Mouse (Mus musculus) granulocyte monocyte progenitor cell, adult 5-6 weeks (primary cell): ENCODE data around the gene Kmt5b. TPM values are rescaled to one million over a fixed set of nuclear protein-coding genes. Genes with fewer than 3 reads are reported as not detected.

Experiments
- ATAC-seq: replicated peaks from 2 replicates; pipeline ENCODE4 v1.8.0; 2016; ENCODE audit warnings: mild to moderate bottlenecking, moderate TSS enrichment, inconsistent platforms; ENCODE audit not compliant: poor library complexity, severe bottlenecking
- total RNA-seq, 2 experiments: library from RNA; stranded (forward) in 1 of 2; stranded (reverse) in 1 of 2; fragments of 200-712, 200-1000 nt in 1 of 2; fragments of >200 nt in 1 of 2; fragmentation: Nextera tagmentation in 1 of 2; gene quantifications; 2 replicates each; pipeline ENCODE4 v1.2.3; 2014 to 2017

Kmt5b gene
- total RNA-seq, 2 experiments from 2014 or later, result 38.5 to 41.4 TPM

- no peak for ATAC-seq
Measured at GRCm38 (mm10) chr19:3840685-3841084, 73.5 kb downstream of the Kmt5b start.

- no peak for ATAC-seq
Measured at GRCm38 (mm10) chr19:3842359-3843148, 75.3 kb downstream of the Kmt5b start.

GRCm38 (mm10) chr19:3843629-3844028 lies 76.4 kb downstream of the Kmt5b start:
- no peak for ATAC-seq

GRCm38 (mm10) chr19:3844836-3845235 lies 77.6 kb downstream of the Kmt5b start:
- ATAC-seq, result no peak

GRCm38 (mm10) chr19:3845339-3845738 lies 78.1 kb downstream of the Kmt5b start:
- no peak for ATAC-seq

- ATAC-seq, result no peak
Measured at GRCm38 (mm10) chr19:3845803-3846406, 78.7 kb downstream of the Kmt5b start.

- ATAC-seq, result no peak
Measured at GRCm38 (mm10) chr19:3846676-3847604, 79.7 kb downstream of the Kmt5b start.

GRCm38 (mm10) chr19:3847711-3848110 lies 80.5 kb downstream of the Kmt5b start:
- no peak for ATAC-seq

- ATAC-seq, result no peak
Measured at GRCm38 (mm10) chr19:3848207-3848808, 81.1 kb downstream of the Kmt5b start.

- ATAC-seq, result no peak
Measured at GRCm38 (mm10) chr19:3849251-3849650, 82.0 kb downstream of the Kmt5b start.

GRCm38 (mm10) chr19:3850076-3850475 lies 82.9 kb downstream of the Kmt5b start:
- ATAC-seq, result no peak

GRCm38 (mm10) chr19:3850847-3851469 lies 83.7 kb downstream of the Kmt5b start:
- peak; percentile 34 for ATAC-seq

- peak; percentile 86 for ATAC-seq
Measured at GRCm38 (mm10) chr19:3851502-3851962, 84.3 kb downstream of the Kmt5b start, which contains the start of gene Chka. Gene Chka, plus strand, starts transcription at chr19:3851773.

GRCm38 (mm10) chr19:3851979-3852681 lies 84.9 kb downstream of the Kmt5b start:
- ATAC-seq, result peak; percentile 4; the same call in 1 of the 2 replicates

- ATAC-seq, result no peak
Measured at GRCm38 (mm10) chr19:3853121-3853520, 85.9 kb downstream of the Kmt5b start.

- no peak for ATAC-seq
Measured at GRCm38 (mm10) chr19:3853891-3854290, 86.7 kb downstream of the Kmt5b start.

- ATAC-seq, result no peak
Measured at GRCm38 (mm10) chr19:3855091-3855490, 87.9 kb downstream of the Kmt5b start.

GRCm38 (mm10) chr19:3855601-3856000 lies 88.4 kb downstream of the Kmt5b start:
- no peak for ATAC-seq

GRCm38 (mm10) chr19:3857220-3857619 lies 90.0 kb downstream of the Kmt5b start:
- ATAC-seq, result no peak
